Mouse (Mus musculus): Measurements from ENCODE around the gene Gm5728. TPM values are rescaled to one million over a fixed set of nuclear protein-coding genes. Genes with fewer than 3 reads are reported as not detected.

The Gm5728 gene
- not detected for total RNA-seq (2023)

GRCm38 (mm10) chr7:20375310-20375709 is at the start of gene Gm5728:
Gene Gm5728, minus strand, starts transcription at chr7:20375410.

GRCm38 (mm10) chr7:20417642-20418041 is 42.4 kb upstream of the Gm5728 start, which contains the start of gene Vmn1r100:
Gene Vmn1r100, plus strand, starts transcription at chr7:20417942.

DNA sequence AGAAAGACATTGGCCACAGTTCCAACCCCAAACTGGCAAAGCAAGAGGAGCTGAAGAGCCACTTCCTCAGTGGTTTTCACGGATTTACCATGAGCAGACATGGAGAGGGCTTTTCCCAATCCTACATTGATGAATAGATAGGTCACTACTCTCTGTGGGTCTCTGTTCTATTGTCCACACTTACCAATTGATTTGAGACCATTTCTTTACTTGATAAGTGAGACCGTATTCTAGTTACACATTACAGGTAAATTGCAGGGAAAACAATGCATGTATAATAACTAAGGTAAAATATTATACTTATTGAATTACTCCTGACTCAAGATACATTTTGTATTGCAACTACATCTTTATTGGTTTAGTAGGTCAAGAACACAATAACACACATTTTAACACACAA is 41.2 kb downstream of the Gm5728 start, which contains the start of gene Gm4133:
TSS of gene Gm4133 (minus strand) at position 101 of the 400 bp plus-strand sequence.

Other genes starting within 250 kb of the Gm5728 start
- not detected for gene Vmn1r93, start 236.3 kb downstream of the Gm5728 start, total RNA-seq (2023)
- not detected for gene Vmn1r94, start 207.0 kb downstream of the Gm5728 start, total RNA-seq (2023)
- gene Vmn1r95, start 181.7 kb downstream of the Gm5728 start, total RNA-seq (2023), result not detected
- gene Gm6164, start 169.8 kb downstream of the Gm5728 start, total RNA-seq (2023), result not detected
- not detected for gene Gm4498, start 141.6 kb downstream of the Gm5728 start, total RNA-seq (2023)
- not detected for gene Gm5890, start 112.6 kb downstream of the Gm5728 start, total RNA-seq (2023)
- not detected for gene Gm4133, start 41.3 kb downstream of the Gm5728 start, total RNA-seq (2023)
- gene Vmn1r100, start 42.5 kb upstream of the Gm5728 start, total RNA-seq (2023), result not detected
- not detected for gene Vmn1r101, start 67.2 kb upstream of the Gm5728 start, total RNA-seq (2023)
- gene Gm10670, start 99.5 kb upstream of the Gm5728 start, total RNA-seq (2023), result not detected
- not detected for gene Vmn1r103, start 135.1 kb upstream of the Gm5728 start, total RNA-seq (2023)
- gene Vmn1r104, start 158.4 kb upstream of the Gm5728 start, total RNA-seq (2023), result not detected
- not detected for gene Gm5726, start 170.3 kb upstream of the Gm5728 start, total RNA-seq (2023)
- gene Gm4141, start 200.8 kb upstream of the Gm5728 start, total RNA-seq (2023), result not detected
- not detected for gene Gm4513, start 223.6 kb upstream of the Gm5728 start, total RNA-seq (2023)